Comparison of ENCODE assay signal across 19 mouse cellular contexts in genomic region chr4:82479394-82479793, GRCm38 (mm10).
DNase-seq lines count a peak whose midpoint lies in the region; TF ChIP-seq lines count a peak whose summit lies in the region.
"Had no signal": no experiment of that assay in that cellular context is flagged by ENCODE, and none has a peak within 500 bp of the region (broad histone marks: within the 10 kb centered on the region; RNA-seq: fewer than 3 reads in every experiment).

No protein-coding gene starts in this region.

- H3K36me3 ChIP-seq in heart, adult 2 months (ENCODE audit: control insufficient read depth, insufficient read depth, low read length) = peaks cover 29% of the 10 kb centered on the region
- H3K36me3 ChIP-seq in MEL (ENCODE audit: control insufficient read depth in 1 of 2, insufficient read depth in 2 of 2, low read length in 2 of 2) = no peaks in the 10 kb centered on the region
- H3K36me3 ChIP-seq: embryonic facial prominence, embryonic 15.5 days; G1E had no signal

- no peaks in the 10 kb centered on the region for H3K9me3 ChIP-seq in MEL (replicated peaks; ENCODE audit: insufficient read depth, low read length)
- H3K9me3 ChIP-seq: embryonic facial prominence, embryonic 15.5 days; heart, embryonic 13.5 days; limb, embryonic 13.5 days had no signal

- TF ChIP-seq EP300 in heart, adult 2 months (IDR thresholded peaks at IDR 0.05; ENCODE audit: insufficient read depth, low read depth, low read length) = no peak
- TF ChIP-seq EP300 in MEL (IDR thresholded peaks at IDR 0.05; ENCODE audit: low read depth in 1 of 2, low read length in 2 of 2) = no peak

- no peak for TF ChIP-seq RAD21 in MEL (IDR thresholded peaks at IDR 0.05; ENCODE audit: low read depth, low read length)

- 77% methylated on average over 4 of the region's 4 CpGs for WGBS in heart, adult 2 months

- TF ChIP-seq CTCF in heart, adult 2 months (IDR thresholded peaks at IDR 0.05) = peak; percentile 51
- TF ChIP-seq CTCF in left cerebral cortex, adult 2 months (IDR thresholded peaks at IDR 0.05) = peak; percentile 22
- peak in 2 of 3 experiments; percentile 3 to 5; a peak in 1 of 6 replicates for TF ChIP-seq CTCF in MEL (IDR thresholded peaks at IDR 0.05 in 2 of 3, conservative IDR thresholded peaks at IDR 0.05 in 1 of 3; ENCODE audit: control insufficient read depth in 1 of 3, insufficient read depth in 1 of 3, low read depth in 2 of 3, low read length in 3 of 3, poor library complexity in 1 of 3, severe bottlenecking in 1 of 3)

- H3K4me1 ChIP-seq in heart, adult 2 months (ENCODE audit: control insufficient read depth, insufficient read depth, low read length) = peaks cover 23% of the 10 kb centered on the region
- H3K4me1 ChIP-seq in MEL (ENCODE audit: control insufficient read depth in 1 of 2, insufficient read depth in 2 of 2, low read length in 2 of 2) = no peaks in the 10 kb centered on the region

- no peaks in the 10 kb centered on the region for H3K27me3 ChIP-seq in heart, adult 2 months (ENCODE audit: control insufficient read depth, insufficient read depth, low read length)
- H3K27me3 ChIP-seq in MEL (ENCODE audit: control insufficient read depth in 1 of 2, insufficient read depth in 2 of 2, low read length in 2 of 2) = no peaks in the 10 kb centered on the region
- H3K27me3 ChIP-seq: embryonic facial prominence, embryonic 15.5 days; heart, embryonic 13.5 days; limb, embryonic 13.5 days had no signal

- H3K27ac ChIP-seq in heart, adult 2 months = no peak overlapping the region
- H3K27ac ChIP-seq in left cerebral cortex, adult 2 months = no peak overlapping the region
- H3K27ac ChIP-seq in MEL (ENCODE audit: control insufficient read depth, low read depth, low read length) = no peak overlapping the region
- H3K27ac ChIP-seq: embryonic facial prominence, embryonic 15.5 days; heart, embryonic 13.5 days; limb, embryonic 13.5 days had no signal

- TF ChIP-seq POLR2A in heart, adult 2 months (IDR thresholded peaks at IDR 0.05; ENCODE audit: insufficient read depth, low read depth, low read length) = no peak
- TF ChIP-seq POLR2A in MEL (IDR thresholded peaks at IDR 0.05; ENCODE audit: control insufficient read depth in 1 of 2, insufficient read depth in 1 of 2, low read depth in 1 of 2, low read length in 2 of 2, poor library complexity in 1 of 2) = no peak

- peaks cover 9% of the 10 kb centered on the region for H3K79me2 ChIP-seq in heart, adult 2 months (replicated peaks; ENCODE audit: control insufficient read depth, insufficient read depth, low read length)
- no peaks in the 10 kb centered on the region for H3K79me2 ChIP-seq in MEL (ENCODE audit: control insufficient read depth, insufficient read depth, low read length, poor library complexity)

- no peak for DNase-seq in heart, adult 2 months
- DNase-seq in heart, adult 9 months (ENCODE audit: low spot score in 2 of 2) = no peak
- DNase-seq in left cerebral cortex, adult 2 months (ENCODE audit: extremely low spot score in 1 of 2, low spot score in 2 of 2) = no peak
- no peak for DNase-seq in left cerebral cortex, adult 8-10 months (ENCODE audit: low spot score in 2 of 2)
- DNase-seq in A20 (ENCODE audit: low read depth, low spot score) (peak; percentile 34), MEL (ENCODE audit: low read depth, low spot score) (peak; percentile 3)
- no peak for DNase-seq in adrenal gland, adult (ENCODE audit: inconsistent age in 2 of 2, low spot score in 1 of 2)
- no peak for DNase-seq in retina, embryonic 14.5 days (ENCODE audit: low spot score)
- DNase-seq: adrenal gland, postnatal 25 days; B cell, adult 2 months; cerebellum, adult 9-10 months; gastrocnemius, postnatal 36 days; kidney, postnatal 10 days; midbrain, embryonic 14.5 days; thymus, adult 2 months had no signal

- no peak overlapping the region for H3K9ac ChIP-seq in heart, adult 2 months (ENCODE audit: low read depth, low read length)
- no peak overlapping the region for H3K9ac ChIP-seq in MEL (ENCODE audit: control insufficient read depth, low read depth, low read length, poor library complexity, severe bottlenecking)
- H3K9ac ChIP-seq: embryonic facial prominence, embryonic 15.5 days; heart, embryonic 13.5 days; limb, embryonic 13.5 days had no signal

- intact Hi-C loops in heart, adult 2 months (cut with DNase I) = no loop called here
- intact Hi-C loops in left cerebral cortex, adult 2 months (cut with DNase I) = no loop called here

- no peak overlapping the region for H3K4me3 ChIP-seq in heart, adult 2 months
- H3K4me3 ChIP-seq in left cerebral cortex, adult 2 months = no peak overlapping the region
- H3K4me3 ChIP-seq in MEL (ENCODE audit: control insufficient read depth in 1 of 2, insufficient read depth in 1 of 2, low read depth in 2 of 2, low read length in 2 of 2) = no peak overlapping the region
- H3K4me3 ChIP-seq: embryonic facial prominence, embryonic 15.5 days; heart, embryonic 13.5 days; limb, embryonic 13.5 days had no signal

TF ChIP-seq in MEL, 35 proteins besides CTCF, POLR2A, EP300 and RAD21:
- TF ChIP-seq NELFE (IDR thresholded peaks at IDR 0.05; ENCODE audit: low read depth, low read length) (no peak), USF1 (IDR thresholded peaks at IDR 0.05; ENCODE audit: low read depth, low read length) (no peak), SMC3 (IDR thresholded peaks at IDR 0.05; ENCODE audit: low read depth, low read length) (no peak), BHLHE40 (IDR thresholded peaks at IDR 0.05; ENCODE audit: borderline replicate concordance, low read depth, low read length) (no peak), GABPA (IDR thresholded peaks at IDR 0.05; ENCODE audit: low read depth, low read length) (no peak), CHD2 (IDR thresholded peaks at IDR 0.05; ENCODE audit: low read length) (no peak), ETS1 (IDR thresholded peaks at IDR 0.05; ENCODE audit: low read depth, low read length) (no peak), UBTF (IDR thresholded peaks at IDR 0.05; ENCODE audit: borderline replicate concordance, insufficient read depth, low read depth, low read length) (no peak), ZMIZ1 (IDR thresholded peaks at IDR 0.05; ENCODE audit: low read depth, low read length) (no peak)

Comparison
In these comparisons a context has a peak if more than half of its experiments do, and no peak if none do; other contexts are left out.
1. DNase-seq: peak in A20 (single experiment) and MEL (single experiment); none in heart, adult 2 months (0 of 2), heart, adult 9 months (0 of 2), left cerebral cortex, adult 2 months (0 of 2), left cerebral cortex, adult 8-10 months (0 of 2), adrenal gland, adult (0 of 2) and retina, embryonic 14.5 days (single experiment).
2. Peak in every context shown above with its lines, with median percentiles within 50 percentile points of each other: CTCF ChIP-seq.